1 mouse cellular context compared by ENCODE assay signal in the genomic region with DNA sequence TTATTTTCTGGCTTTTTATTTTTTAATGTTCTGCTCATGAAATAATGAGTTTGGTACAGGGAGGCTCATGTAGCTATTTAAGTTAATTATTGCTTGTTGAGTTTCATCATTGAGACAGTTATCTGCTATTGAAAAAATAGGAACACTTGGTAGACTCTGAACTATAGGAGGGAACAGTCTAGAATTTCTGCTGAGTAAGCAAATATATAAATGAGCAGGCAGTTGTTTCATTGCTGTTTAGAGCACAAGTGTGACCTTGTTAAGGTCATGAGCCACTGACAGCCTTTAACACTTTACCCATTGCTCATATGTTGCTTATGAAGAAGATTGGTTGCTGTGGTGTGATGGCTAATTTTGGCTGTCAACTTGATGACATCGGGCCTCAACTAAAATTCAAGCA.
TF ChIP-seq lines count a peak whose summit lies in the region.

No protein-coding gene starts in this region.

TF ChIP-seq in CH12.LX, 34 proteins besides CTCF, POLR2A, EP300 and RAD21 (continued from another document):
- TF ChIP-seq NELFE (IDR thresholded peaks at IDR 0.05; ENCODE audit: low read depth, low read length) (no peak), MAFK (IDR thresholded peaks at IDR 0.05; ENCODE audit: insufficient replicate concordance, low read length) (peak; percentile 99), MAZ (IDR thresholded peaks at IDR 0.05; ENCODE audit: low read depth, low read length) (no peak)
TF ChIP-seq in CH12.LX: peak in this region for 1.
